Mouse (Mus musculus) cortical plate, adult 2 months (tissue): Measurements from ENCODE around the gene Gm49403.

Experiments used
- CTCF ChIP-seq: fragments of 200-500 bp; IDR thresholded peaks from 2 replicates; pipeline ENCODE4 v1.5.1; 2011; ENCODE audit warnings: mild to moderate bottlenecking, control low read depth, low read length; ENCODE audit not compliant: insufficient read depth; ENCODE audit errors: extremely low read depth
- POLR2A ChIP-seq: fragments of 200-500 bp; IDR thresholded peaks from 2 replicates; pipeline ENCODE4 v1.6.1; 2011; ENCODE audit warnings: mild to moderate bottlenecking, low read length, control low read depth; ENCODE audit not compliant: insufficient read depth; ENCODE audit errors: extremely low read depth

DNA sequence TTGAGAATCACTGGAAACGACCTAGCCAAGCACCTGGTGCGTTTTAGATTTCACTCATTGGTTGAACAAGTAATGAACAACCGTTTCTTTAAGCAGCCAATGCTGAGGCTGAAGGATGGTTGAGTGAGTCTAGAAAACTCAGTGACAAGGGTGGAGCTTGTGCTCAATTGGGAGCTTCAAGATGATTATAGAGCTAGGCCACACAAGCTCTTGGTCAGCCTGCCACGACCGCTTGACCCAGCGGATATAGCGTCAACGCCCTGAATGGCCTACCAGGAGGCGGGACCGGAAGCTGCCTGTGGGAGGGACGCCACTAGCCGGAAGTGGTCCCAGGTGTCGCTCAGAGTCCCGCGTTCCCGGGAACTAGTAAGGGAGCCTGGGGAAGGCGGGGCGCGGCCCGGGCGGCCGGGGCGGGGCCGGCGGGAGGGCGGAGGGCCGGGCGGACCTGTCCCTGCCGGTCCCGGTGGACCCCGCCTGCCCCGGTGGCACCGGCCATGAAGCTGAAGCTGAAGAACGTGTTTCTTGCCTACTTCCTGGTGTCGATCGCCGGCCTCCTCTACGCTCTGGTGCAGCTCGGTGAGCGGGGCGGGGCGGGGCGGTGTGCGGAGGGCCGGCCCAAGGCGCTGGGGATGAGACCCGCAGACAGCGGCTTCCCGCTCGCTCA, 36.5 kb downstream of the Gm49403 start, which contains the start of gene B3gat3:
- TF ChIP-seq CTCF = no peak
- TF ChIP-seq POLR2A = peak; percentile 93
